Comparison of ENCODE assay signal across 9 mouse cellular contexts in genomic region chr1:93128710-93129349, GRCm38 (mm10). TPM values are rescaled to one million over a fixed set of nuclear protein-coding genes. Genes with fewer than 3 reads are reported as not detected.
DNase-seq lines count a peak whose midpoint lies in the region; ATAC-seq and TF ChIP-seq lines count a peak whose summit lies in the region.
"Had no signal": no experiment of that assay in that cellular context is flagged by ENCODE, and none has a peak within 500 bp of the region (broad histone marks: within the 10 kb centered on the region; RNA-seq: fewer than 3 reads in every experiment).

No protein-coding gene starts in this region.

- 18% methylated on average over 6 of the region's 6 CpGs for WGBS in lung, postnatal 0 days
- WGBS in small intestine, adult 2 months: 7% methylated on average over 6 of the region's 6 CpGs

- H3K36me3 ChIP-seq in MEL (ENCODE audit: control insufficient read depth in 1 of 2, insufficient read depth in 2 of 2, low read length in 2 of 2): no peaks in the 10 kb centered on the region
- H3K36me3 ChIP-seq in lung, postnatal 0 days (ENCODE audit: insufficient read depth, low read length): no peaks in the 10 kb centered on the region
- H3K36me3 ChIP-seq in small intestine, adult 2 months (ENCODE audit: control insufficient read depth, insufficient read depth, low read length): no peaks in the 10 kb centered on the region
- H3K36me3 ChIP-seq: heart, embryonic 15.5 days had no signal

- H3K27ac ChIP-seq in MEL (ENCODE audit: control insufficient read depth, low read depth, low read length): no peak overlapping the region
- no peak overlapping the region for H3K27ac ChIP-seq in layer of hippocampus, adult 2 months
- no peak overlapping the region for H3K27ac ChIP-seq in lung, postnatal 0 days (ENCODE audit: low read length)
- no peak overlapping the region for H3K27ac ChIP-seq in small intestine, adult 2 months (ENCODE audit: insufficient read depth, low read depth, low read length)
- H3K27ac ChIP-seq: heart, embryonic 15.5 days had no signal

- no peaks in the 10 kb centered on the region for H3K4me1 ChIP-seq in MEL (ENCODE audit: control insufficient read depth in 1 of 2, insufficient read depth in 2 of 2, low read length in 2 of 2)
- H3K4me1 ChIP-seq in lung, postnatal 0 days (ENCODE audit: insufficient read depth, low read depth, low read length): no peaks in the 10 kb centered on the region
- H3K4me1 ChIP-seq in small intestine, adult 2 months (ENCODE audit: control insufficient read depth, insufficient read depth, insufficient read length, low read length): peaks cover 13% of the 10 kb centered on the region
- H3K4me1 ChIP-seq: heart, embryonic 15.5 days had no signal

- H3K4me2 ChIP-seq in lung, postnatal 0 days (replicated peaks; ENCODE audit: low read depth, low read length): no peak overlapping the region
- H3K4me2 ChIP-seq: heart, embryonic 15.5 days had no signal

- H3K4me3 ChIP-seq in MEL (ENCODE audit: control insufficient read depth in 1 of 2, insufficient read depth in 1 of 2, low read depth in 2 of 2, low read length in 2 of 2): no peak overlapping the region
- H3K4me3 ChIP-seq in layer of hippocampus, adult 2 months: no peak overlapping the region
- H3K4me3 ChIP-seq in lung, postnatal 0 days (ENCODE audit: low read depth, low read length): no peak overlapping the region
- no peak overlapping the region for H3K4me3 ChIP-seq in small intestine, adult 2 months (ENCODE audit: low read depth, low read length)
- H3K4me3 ChIP-seq: heart, embryonic 15.5 days had no signal

- no peak for TF ChIP-seq POLR2A in MEL (IDR thresholded peaks at IDR 0.05; ENCODE audit: control insufficient read depth in 1 of 2, insufficient read depth in 1 of 2, low read depth in 1 of 2, low read length in 2 of 2, poor library complexity in 1 of 2)
- TF ChIP-seq POLR2A in small intestine, adult 2 months (IDR thresholded peaks at IDR 0.05; ENCODE audit: low read depth, low read length): 0 out of 2 replicates have a peak, but pooled peaks have one; percentile 10

- TF ChIP-seq EP300 in MEL (IDR thresholded peaks at IDR 0.05; ENCODE audit: low read depth in 1 of 2, low read length in 2 of 2): no peak
- TF ChIP-seq EP300 in lung, postnatal 0 days (IDR thresholded peaks at IDR 0.05): no peak

- no peaks in the 10 kb centered on the region for H3K79me2 ChIP-seq in MEL (ENCODE audit: control insufficient read depth, insufficient read depth, low read length, poor library complexity)

- peak; percentile 8 to 42 (median 23); a peak in 4 of 6 replicates for TF ChIP-seq CTCF in MEL (IDR thresholded peaks at IDR 0.05 in 2 of 3, conservative IDR thresholded peaks at IDR 0.05 in 1 of 3; ENCODE audit: control insufficient read depth in 1 of 3, insufficient read depth in 1 of 3, low read depth in 2 of 3, low read length in 3 of 3, poor library complexity in 1 of 3, severe bottlenecking in 1 of 3)
- peak; percentile 94 for TF ChIP-seq CTCF in layer of hippocampus, adult 2 months (conservative IDR thresholded peaks at IDR 0.05)
- peak; percentile 86 for TF ChIP-seq CTCF in lung, postnatal 0 days (IDR thresholded peaks at IDR 0.05)
- TF ChIP-seq CTCF in small intestine, adult 2 months (IDR thresholded peaks at IDR 0.05; ENCODE audit: extremely low read depth, insufficient read length, insufficient replicate concordance, low read depth, low read length): peak; percentile 79; the same call in 1 of the 2 replicates

- no peak overlapping the region for H3K9ac ChIP-seq in MEL (ENCODE audit: control insufficient read depth, low read depth, low read length, poor library complexity, severe bottlenecking)
- no peak overlapping the region for H3K9ac ChIP-seq in lung, postnatal 0 days (replicated peaks; ENCODE audit: low read depth)
- H3K9ac ChIP-seq: heart, embryonic 15.5 days had no signal

- H3K9me3 ChIP-seq in MEL (replicated peaks; ENCODE audit: insufficient read depth, low read length): no peaks in the 10 kb centered on the region
- H3K9me3 ChIP-seq in lung, postnatal 0 days (ENCODE audit: low read length): no peaks in the 10 kb centered on the region
- H3K9me3 ChIP-seq: heart, embryonic 15.5 days had no signal

- DNase-seq in A20 (ENCODE audit: low read depth, low spot score) (peak; percentile 27), MEL (ENCODE audit: low read depth, low spot score) (no peak)
- DNase-seq in cerebellum, adult 9-11 months: peak; percentile 50
- DNase-seq in frontal cortex, postnatal 14 days (ENCODE audit: low spot score in 2 of 2): peak; percentile 32 to 70
- DNase-seq in layer of hippocampus, adult 2 months (ENCODE audit: low spot score in 2 of 2): peak; percentile 74 to 86
- peak; percentile 56 for DNase-seq in lung, postnatal 0 days (ENCODE audit: low spot score)

- ATAC-seq in lung, postnatal 0 days: peak; percentile 25; the same call in 1 of the 2 replicates
- ATAC-seq in granulocyte monocyte progenitor cell, adult 5-6 weeks (replicated peaks; ENCODE audit: poor library complexity, severe bottlenecking): no peak

- H3K27me3 ChIP-seq in MEL (ENCODE audit: control insufficient read depth in 1 of 2, insufficient read depth in 2 of 2, low read length in 2 of 2): no peaks in the 10 kb centered on the region
- H3K27me3 ChIP-seq in lung, postnatal 0 days (replicated peaks; ENCODE audit: insufficient read depth, low read length): no peaks in the 10 kb centered on the region
- no peaks in the 10 kb centered on the region for H3K27me3 ChIP-seq in small intestine, adult 2 months (ENCODE audit: control insufficient read depth, insufficient read depth, low read length)

- peak; percentile 20 for TF ChIP-seq RAD21 in MEL (IDR thresholded peaks at IDR 0.05; ENCODE audit: low read depth, low read length)

TF ChIP-seq in MEL, 35 proteins besides CTCF, POLR2A, EP300 and RAD21:
- TF ChIP-seq SMC3 (IDR thresholded peaks at IDR 0.05; ENCODE audit: low read depth, low read length) (0 out of 2 replicates have a peak, but pooled peaks have one; percentile 4), TCF12 (IDR thresholded peaks at IDR 0.05; ENCODE audit: low read depth, low read length) (no peak)

RNA-seq across cellular contexts. Expression of gene Agxt, which starts 6.2 kb away (rescaled TPM):
- not detected in 2 replicates for total RNA-seq in MEL (2012; rRNA removed)
- polyA plus RNA-seq in MEL (2012; ENCODE audit: insufficient read depth in 1 of 2, insufficient read length in 2 of 2, low read depth in 1 of 2, low replicate concordance in 2 of 2, missing spikeins in 1 of 2): not detected
- total RNA-seq in layer of hippocampus, adult 2 months (2021): not detected
- 0.08 and 0.10 TPM in 2 replicates for polyA plus RNA-seq in lung, postnatal 0 days (2015; fragmentation: Nextera tagmentation; extraction: Ambion mirVana)
- polyA plus RNA-seq in small intestine, adult 2 months (2012; rRNA removed): 0.14 and 0.58 TPM in 2 replicates
- total RNA-seq in granulocyte monocyte progenitor cell, adult 5-6 weeks (2014; fragmentation: Nextera tagmentation): not detected in 2 replicates
- not detected in 2 replicates for total RNA-seq in granulocyte monocyte progenitor cell, adult 5-6 weeks (2017)
- polyA plus RNA-seq: heart, embryonic 15.5 days had no signal

RNA-seq across cellular contexts. Expression of gene Kif1a, which starts 27.1 kb away (rescaled TPM):
- not detected in 2 replicates for total RNA-seq in MEL (2012; rRNA removed)
- polyA plus RNA-seq in MEL (2012; ENCODE audit: insufficient read depth in 1 of 2, insufficient read length in 2 of 2, low read depth in 1 of 2, low replicate concordance in 2 of 2, missing spikeins in 1 of 2): not detected
- 100 to 1,000 TPM; 609 to 644 TPM for total RNA-seq in layer of hippocampus, adult 2 months (2021)
- 3.2 and 4.4 TPM in 2 replicates for polyA plus RNA-seq in lung, postnatal 0 days (2015; fragmentation: Nextera tagmentation; extraction: Ambion mirVana)
- polyA plus RNA-seq in small intestine, adult 2 months (2012; rRNA removed): 1.3 and 2.0 TPM in 2 replicates
- not detected in 2 replicates for total RNA-seq in granulocyte monocyte progenitor cell, adult 5-6 weeks (2014; fragmentation: Nextera tagmentation)
- not detected in 2 replicates for total RNA-seq in granulocyte monocyte progenitor cell, adult 5-6 weeks (2017)

RNA-seq across cellular contexts. Expression of gene 2310007B03Rik, which starts 31.9 kb away (rescaled TPM):
- total RNA-seq in MEL (2012; rRNA removed): not detected in 2 replicates
- polyA plus RNA-seq in MEL (2012; ENCODE audit: insufficient read depth in 1 of 2, insufficient read length in 2 of 2, low read depth in 1 of 2, low replicate concordance in 2 of 2, missing spikeins in 1 of 2): not detected
- total RNA-seq in layer of hippocampus, adult 2 months (2021): not detected
- 65.3 and 73.6 TPM in 2 replicates for polyA plus RNA-seq in lung, postnatal 0 days (2015; fragmentation: Nextera tagmentation; extraction: Ambion mirVana)
- polyA plus RNA-seq in small intestine, adult 2 months (2012; rRNA removed): 3.0 and 13.5 TPM in 2 replicates
- total RNA-seq in granulocyte monocyte progenitor cell, adult 5-6 weeks (2014; fragmentation: Nextera tagmentation): not detected in 2 replicates
- total RNA-seq in granulocyte monocyte progenitor cell, adult 5-6 weeks (2017): not detected in 2 replicates

RNA-seq across cellular contexts. Expression of gene Crocc2, which starts 39.7 kb away (rescaled TPM):
- total RNA-seq in MEL (2012; rRNA removed): not detected in 2 replicates
- not detected for polyA plus RNA-seq in MEL (2012; ENCODE audit: insufficient read depth in 1 of 2, insufficient read length in 2 of 2, low read depth in 1 of 2, low replicate concordance in 2 of 2, missing spikeins in 1 of 2)
- under 1 TPM; 0.22 to 0.36 TPM for total RNA-seq in layer of hippocampus, adult 2 months (2021)
- 1.3 TPM in 2 replicates for polyA plus RNA-seq in lung, postnatal 0 days (2015; fragmentation: Nextera tagmentation; extraction: Ambion mirVana)
- polyA plus RNA-seq in small intestine, adult 2 months (2012; rRNA removed): 0.08 TPM in 1 of 2 replicates, not detected in the other
- not detected in 2 replicates for total RNA-seq in granulocyte monocyte progenitor cell, adult 5-6 weeks (2014; fragmentation: Nextera tagmentation)
- total RNA-seq in granulocyte monocyte progenitor cell, adult 5-6 weeks (2017): not detected in 2 replicates

Comparison
In these comparisons a context has a peak if more than half of its experiments do, and no peak if none do; other contexts are left out.
1. CTCF ChIP-seq: peak in every context shown above with its lines; median percentile 94 in layer of hippocampus, adult 2 months; 86 in lung, postnatal 0 days; 79 in small intestine, adult 2 months; 23 in MEL.
2. RNA of gene Kif1a, which starts 27.1 kb away (total RNA-seq): 609 to 644 TPM in layer of hippocampus, adult 2 months; not detected in MEL and not detected in granulocyte monocyte progenitor cell, adult 5-6 weeks; every median in the first group is over 100 times any median in the second.